Mouse (Mus musculus): ENCODE data around the gene Tubb1.

DNA sequence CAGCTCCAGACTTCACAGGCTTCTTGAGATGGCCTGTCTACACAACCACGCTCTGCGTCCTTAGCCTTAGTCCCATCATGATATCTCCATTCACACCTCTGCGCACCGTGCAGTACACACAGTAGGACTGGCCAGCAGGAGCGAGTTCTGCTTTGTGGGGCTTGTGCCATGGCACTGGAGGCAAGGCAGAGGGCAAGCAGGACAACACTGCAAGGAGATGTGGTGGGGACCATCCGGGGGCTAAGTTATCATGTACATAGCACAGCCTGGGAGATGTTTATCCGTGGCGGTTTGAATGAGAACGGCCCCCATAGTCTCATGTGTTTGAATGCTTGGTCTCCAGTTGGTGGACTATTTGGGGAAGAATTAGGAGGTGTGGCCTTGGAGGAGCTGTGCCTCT lies 15.6 kb upstream of the Tubb1 start:
- TF ChIP-seq CTCF (IDR thresholded peaks at IDR 0.05; ENCODE audit: extremely low read depth, insufficient read depth, insufficient read length, insufficient replicate concordance) (no peak), POLR2A (IDR thresholded peaks at IDR 0.05; ENCODE audit: low read depth, low read length) (no peak)
